Mouse (Mus musculus): Measurements from ENCODE around the gene Pnpla7. TPM values are rescaled to one million over a fixed set of nuclear protein-coding genes. Genes with fewer than 3 reads are reported as not detected.

Pnpla7 gene
- total and polyA plus RNA-seq, 3 experiments = 8.8 to 11.3 TPM; not detected in 1

- TF ChIP-seq BHLHE40 (IDR thresholded peaks at IDR 0.05; ENCODE audit: borderline replicate concordance, low read depth, low read length) (no peak), ZMIZ1 (IDR thresholded peaks at IDR 0.05; ENCODE audit: low read depth, low read length) (no peak), MAFK (IDR thresholded peaks at IDR 0.05; ENCODE audit: borderline replicate concordance, low read depth, low read length) (no peak), MEF2A (IDR thresholded peaks at IDR 0.05; ENCODE audit: extremely low read depth, insufficient replicate concordance, low read depth, low read length, poor library complexity, severe bottlenecking) (no peak), ZKSCAN1 (IDR thresholded peaks at IDR 0.05; ENCODE audit: low read depth, low read length) (no peak), CHD2 (IDR thresholded peaks at IDR 0.05; ENCODE audit: low read length) (no peak), GATA1 (IDR thresholded peaks at IDR 0.05; ENCODE audit: low read depth, low read length) (no peak), ZC3H11A (IDR thresholded peaks at IDR 0.05; ENCODE audit: low read depth, low read length) (no peak), SMC3 (IDR thresholded peaks at IDR 0.05; ENCODE audit: low read depth, low read length) (no peak), USF1 (IDR thresholded peaks at IDR 0.05; ENCODE audit: low read depth, low read length) (no peak), POLR2A (IDR thresholded peaks at IDR 0.05; ENCODE audit: control insufficient read depth in 1 of 2, insufficient read depth in 1 of 2, low read depth in 1 of 2, low read length in 2 of 2, poor library complexity in 1 of 2) (no peak), MAX (IDR thresholded peaks at IDR 0.05; ENCODE audit: low read length) (no peak), ZNF384 (IDR thresholded peaks at IDR 0.05; ENCODE audit: low read depth, low read length) (no peak), EP300 (IDR thresholded peaks at IDR 0.05; ENCODE audit: low read depth in 1 of 2, low read length in 2 of 2) (no peak), E2F4 (IDR thresholded peaks at IDR 0.05; ENCODE audit: borderline replicate concordance, low read depth, low read length) (no peak), NELFE (IDR thresholded peaks at IDR 0.05; ENCODE audit: low read depth, low read length) (no peak), TCF12 (IDR thresholded peaks at IDR 0.05; ENCODE audit: low read depth, low read length) (no peak), KAT2A (conservative IDR thresholded peaks at IDR 0.05; ENCODE audit: low read depth, low read length) (no peak)
- H3K4me1 ChIP-seq (ENCODE audit: control insufficient read depth in 1 of 2, insufficient read depth in 2 of 2, low read length in 2 of 2) = peaks cover 3 to 10% of the 10 kb centered on the region in 2 experiments; a peak in 2 of 4 replicates
- no peaks in the 10 kb centered on the region for H3K9me3 ChIP-seq (replicated peaks; ENCODE audit: insufficient read depth, low read length)
- H3K79me2 ChIP-seq (ENCODE audit: control insufficient read depth, insufficient read depth, low read length, poor library complexity) = no peaks in the 10 kb centered on the region
- H3K9ac ChIP-seq (ENCODE audit: control insufficient read depth, low read depth, low read length, poor library complexity, severe bottlenecking) = no peak overlapping the region
- DNase-seq (ENCODE audit: low read depth, low spot score) = no peak
- H3K27ac ChIP-seq (ENCODE audit: control insufficient read depth, low read depth, low read length) = no peak overlapping the region
- peaks cover 0 to 3% of the 10 kb centered on the region in 2 experiments; a peak in 1 of 4 replicates for H3K36me3 ChIP-seq (ENCODE audit: control insufficient read depth in 1 of 2, insufficient read depth in 2 of 2, low read length in 2 of 2)
- no peaks in the 10 kb centered on the region for H3K27me3 ChIP-seq (ENCODE audit: control insufficient read depth in 1 of 2, insufficient read depth in 2 of 2, low read length in 2 of 2)
- H3K4me3 ChIP-seq (ENCODE audit: control insufficient read depth in 1 of 2, insufficient read depth in 1 of 2, low read depth in 2 of 2, low read length in 2 of 2) = no peak overlapping the region
Observed at GRCm38 (mm10) chr2:25066552-25066951, 90.7 kb downstream of the Pnpla7 start.

- Histone ChIP-seq H3K36me3 (ENCODE audit: control insufficient read depth in 1 of 2, insufficient read depth in 2 of 2, low read length in 2 of 2) (peaks cover 0 to 3% of the 10 kb centered on the region in 2 experiments; a peak in 2 of 4 replicates), H3K27me3 (ENCODE audit: control insufficient read depth in 1 of 2, insufficient read depth in 2 of 2, low read length in 2 of 2) (no peaks in the 10 kb centered on the region), H3K27ac (ENCODE audit: control insufficient read depth, low read depth, low read length) (no peak overlapping the region)
Observed at GRCm38 (mm10) chr2:25069537-25069936, 93.7 kb downstream of the Pnpla7 start.

More at GRCm38 (mm10) chr2:25069537-25069936, 93.7 kb downstream of the Pnpla7 start:
- TF ChIP-seq EP300 (IDR thresholded peaks at IDR 0.05; ENCODE audit: low read depth in 1 of 2, low read length in 2 of 2) = no peak
- TF ChIP-seq ZNF384 (IDR thresholded peaks at IDR 0.05; ENCODE audit: low read depth, low read length) = peak; percentile 35; the same call in 1 of the 2 replicates
- TF ChIP-seq UBTF (IDR thresholded peaks at IDR 0.05; ENCODE audit: borderline replicate concordance, insufficient read depth, low read depth, low read length) = no peak
- no peak overlapping the region for H3K9ac ChIP-seq (ENCODE audit: control insufficient read depth, low read depth, low read length, poor library complexity, severe bottlenecking)
- H3K79me2 ChIP-seq (ENCODE audit: control insufficient read depth, insufficient read depth, low read length, poor library complexity) = no peaks in the 10 kb centered on the region
- H3K9me3 ChIP-seq (replicated peaks; ENCODE audit: insufficient read depth, low read length) = no peaks in the 10 kb centered on the region
- DNase-seq (ENCODE audit: low read depth, low spot score) = peak; percentile 27
- H3K4me1 ChIP-seq (ENCODE audit: control insufficient read depth in 1 of 2, insufficient read depth in 2 of 2, low read length in 2 of 2) = peaks cover 3 to 12% of the 10 kb centered on the region in 2 experiments; a peak in 2 of 4 replicates
- H3K4me3 ChIP-seq (ENCODE audit: control insufficient read depth in 1 of 2, insufficient read depth in 1 of 2, low read depth in 2 of 2, low read length in 2 of 2) = no peak overlapping the region

Measured in MEL (cell line).